Mouse (Mus musculus) olfactory bulb, adult 2 months (tissue): ENCODE data around the gene Lbhd2.

Experiments
- CTCF ChIP-seq: fragments of 200-500 bp; IDR thresholded peaks from 2 replicates; pipeline ENCODE4 v1.5.1; 2012; ENCODE audit warnings: low read depth, mild to moderate bottlenecking, low read length, moderate library complexity; ENCODE audit not compliant: insufficient read depth
- POLR2A ChIP-seq: fragments of 200-500 bp; IDR thresholded peaks from 2 replicates; pipeline ENCODE4 v1.6.1; 2012; ENCODE audit warnings: mild to moderate bottlenecking, low read depth, low read length, moderate library complexity; ENCODE audit not compliant: insufficient read depth

GRCm38 (mm10) chr12:111454021-111454420, 47.4 kb downstream of the Lbhd2 start:
- no peak for TF ChIP-seq CTCF
- TF ChIP-seq POLR2A, result no peak
